In genomic region chr1:136343727-136344126, GRCm38 (mm10) we compare ENCODE assay signal across 9 mouse cellular contexts. TPM values are rescaled to one million over a fixed set of nuclear protein-coding genes. Genes with fewer than 3 reads are reported as not detected.
DNase-seq lines count a peak whose midpoint lies in the region; ATAC-seq and TF ChIP-seq lines count a peak whose summit lies in the region.
"Had no signal": no experiment of that assay in that cellular context is flagged by ENCODE, and none has a peak within 500 bp of the region (broad histone marks: within the 10 kb centered on the region; RNA-seq: fewer than 3 reads in every experiment).

No protein-coding gene starts in this region.

- intact Hi-C loops in heart, adult 2 months (cut with DNase I), result loop anchor here (2.0 kb wide), 1 partner anchor 17 kb away; no protein-coding TSS in a partner anchor

- TF ChIP-seq CTCF in heart, adult 2 months (IDR thresholded peaks at IDR 0.05), result no peak
- no peak for TF ChIP-seq CTCF in G1E (IDR thresholded peaks at IDR 0.05; ENCODE audit: low read depth, low read length)
- no peak for TF ChIP-seq CTCF in liver, postnatal 0 days (IDR thresholded peaks at IDR 0.05; ENCODE audit: low read depth)

- H3K4me3 ChIP-seq in heart, adult 2 months, result peak overlapping the region; percentile 8; the same call in 1 of the 2 replicates
- peak overlapping the region; percentile 10; the same call in 1 of the 2 replicates for H3K4me3 ChIP-seq in G1E (ENCODE audit: low read depth, low read length)
- peak overlapping the region; percentile 81 for H3K4me3 ChIP-seq in forebrain, embryonic 15.5 days
- peak overlapping the region; percentile 89 for H3K4me3 ChIP-seq in liver, postnatal 0 days (ENCODE audit: low read depth, low read length)
- H3K4me3 ChIP-seq: megakaryocyte, embryonic 14.5 days had no signal

- peak overlapping the region; percentile 68 for H3K4me2 ChIP-seq in forebrain, embryonic 15.5 days (replicated peaks)
- peak overlapping the region; percentile 99 for H3K4me2 ChIP-seq in liver, postnatal 0 days (ENCODE audit: low read depth, low read length)

- ATAC-seq in G1E (ENCODE audit: extremely low read depth, insufficient number of reproducible peaks, low FRiP score, poor library complexity, severe bottlenecking), result no peak
- ATAC-seq in forebrain, embryonic 15.5 days (replicated peaks), result no peak
- ATAC-seq in liver, postnatal 0 days, result no peak

- H3K4me1 ChIP-seq in heart, adult 2 months (ENCODE audit: control insufficient read depth, insufficient read depth, low read length), result peaks cover 5% of the 10 kb centered on the region
- H3K4me1 ChIP-seq in G1E (ENCODE audit: insufficient read depth, low read depth, low read length), result peaks cover 46% of the 10 kb centered on the region
- peaks cover 43% of the 10 kb centered on the region for H3K4me1 ChIP-seq in forebrain, embryonic 15.5 days
- H3K4me1 ChIP-seq in liver, postnatal 0 days (ENCODE audit: insufficient read depth), result peaks cover 20% of the 10 kb centered on the region

- peak in 1 of 2 experiments; percentile 30 for DNase-seq in heart, adult 2 months
- no peak for DNase-seq in heart, adult 18-20 months
- no peak for DNase-seq in G1E (ENCODE audit: low spot score)
- DNase-seq in liver, postnatal 0 days, result no peak
- DNase-seq in spleen, postnatal 36 days (ENCODE audit: low spot score in 2 of 2), result no peak
- no peak for DNase-seq in cerebellum, adult 9-11 months
- no peak for DNase-seq in layer of hippocampus, postnatal 10 days (ENCODE audit: low spot score in 2 of 2)

- H3K27ac ChIP-seq in heart, adult 2 months, result no peak overlapping the region
- no peak overlapping the region for H3K27ac ChIP-seq in forebrain, embryonic 15.5 days (replicated peaks)
- H3K27ac ChIP-seq in liver, postnatal 0 days (ENCODE audit: low read depth), result peak overlapping the region; percentile 18; the same call in 1 of the 2 replicates

- H3K36me3 ChIP-seq in heart, adult 2 months (ENCODE audit: control insufficient read depth, insufficient read depth, low read length), result no peaks in the 10 kb centered on the region; the same call in 1 of the 2 replicates
- peaks cover 28% of the 10 kb centered on the region for H3K36me3 ChIP-seq in G1E (replicated peaks)
- H3K36me3 ChIP-seq in forebrain, embryonic 15.5 days, result no peaks in the 10 kb centered on the region
- peaks cover 11% of the 10 kb centered on the region; the same call in 1 of the 2 replicates for H3K36me3 ChIP-seq in liver, postnatal 0 days (replicated peaks; ENCODE audit: insufficient read depth, low read length)

- no peak for TF ChIP-seq POLR2A in heart, adult 2 months (IDR thresholded peaks at IDR 0.05; ENCODE audit: insufficient read depth, low read depth, low read length)

- H3K79me2 ChIP-seq in heart, adult 2 months (replicated peaks; ENCODE audit: control insufficient read depth, insufficient read depth, low read length), result peaks cover 8% of the 10 kb centered on the region

- no peaks in the 10 kb centered on the region for H3K9me3 ChIP-seq in G1E (replicated peaks)
- no peaks in the 10 kb centered on the region for H3K9me3 ChIP-seq in forebrain, embryonic 15.5 days
- no peaks in the 10 kb centered on the region for H3K9me3 ChIP-seq in liver, postnatal 0 days (ENCODE audit: low read length)

- H3K27me3 ChIP-seq in heart, adult 2 months (ENCODE audit: control insufficient read depth, insufficient read depth, low read length), result no peaks in the 10 kb centered on the region
- no peaks in the 10 kb centered on the region for H3K27me3 ChIP-seq in G1E (ENCODE audit: insufficient read depth, low read length)
- H3K27me3 ChIP-seq in forebrain, embryonic 15.5 days, result no peaks in the 10 kb centered on the region
- no peaks in the 10 kb centered on the region for H3K27me3 ChIP-seq in liver, postnatal 0 days (ENCODE audit: insufficient read depth, low read length)

- H3K9ac ChIP-seq in heart, adult 2 months (ENCODE audit: low read depth, low read length), result peak overlapping the region; percentile 16; the same call in 1 of the 2 replicates
- H3K9ac ChIP-seq in forebrain, embryonic 15.5 days (replicated peaks), result peak overlapping the region; percentile 44
- peak overlapping the region; percentile 65 for H3K9ac ChIP-seq in liver, postnatal 0 days (replicated peaks)

- no peak for TF ChIP-seq EP300 in heart, adult 2 months (IDR thresholded peaks at IDR 0.05; ENCODE audit: insufficient read depth, low read depth, low read length)
- no peak for TF ChIP-seq EP300 in liver, postnatal 0 days (IDR thresholded peaks at IDR 0.05; ENCODE audit: low read depth)

- 19% methylated on average over 7 of the region's 7 CpGs for WGBS in heart, adult 2 months
- WGBS in forebrain, embryonic 15.5 days, result 31% methylated on average over 7 of the region's 7 CpGs
- WGBS in liver, postnatal 0 days (ENCODE audit: insufficient replicate concordance), result 55% methylated on average over 7 of the region's 7 CpGs

RNA-seq across cellular contexts. Expression of gene Camsap2, which starts 2.2 kb away (rescaled TPM):
- 10 to 100 TPM; 21.2 to 21.3 TPM for total RNA-seq in heart, adult 2 months (2021)
- polyA plus RNA-seq in heart, adult 2 months (2012; rRNA removed), result 4.3 and 7.4 TPM in 2 replicates
- total RNA-seq in heart, adult 18-20 months (2021), result 10 to 100 TPM; 21.1 to 21.3 TPM
- total RNA-seq in G1E (2014; fragmentation: Nextera tagmentation) (44.8 and 46.9 TPM in 2 replicates), G1E (2017) (35.9 and 40.5 TPM in 2 replicates)
- 8.8 and 10.1 TPM in 2 replicates for polyA plus RNA-seq in G1E (2012)
- polyA plus RNA-seq in forebrain, embryonic 15.5 days (2015; fragmentation: Nextera tagmentation; extraction: Ambion mirVana), result 27.8 and 27.9 TPM in 2 replicates
- 3.1 and 3.4 TPM in 2 replicates for polyA plus RNA-seq in liver, postnatal 0 days (2015; fragmentation: Nextera tagmentation; extraction: Ambion mirVana)
- 100 to 1,000 TPM; 149 to 165 TPM for total RNA-seq in layer of hippocampus, postnatal 10 days (2021)

Comparison
In these comparisons a context has a peak if more than half of its experiments do, and no peak if none do; other contexts are left out.
1. H3K4me3 ChIP-seq: peak in every context shown above with its lines; median percentile 89 in liver, postnatal 0 days; 81 in forebrain, embryonic 15.5 days; 10 in G1E; 8 in heart, adult 2 months.